Mouse (Mus musculus) brain, embryonic 14.5 days (tissue): ENCODE measurements around the gene Cct5.

Experiments used
- CTCF ChIP-seq: fragments of 200-500 bp; IDR thresholded peaks from 2 replicates; pipeline ENCODE4 v1.5.1; 2012; ENCODE audit warnings: inconsistent platforms, mild to moderate bottlenecking, moderate library complexity, borderline replicate concordance; ENCODE audit not compliant: insufficient read depth, insufficient read length; ENCODE audit errors: extremely low read depth
- POLR2A ChIP-seq: fragments of 200-500 bp; IDR thresholded peaks from 2 replicates; pipeline ENCODE4 v1.6.1; 2012; ENCODE audit warnings: mild to moderate bottlenecking, inconsistent platforms, borderline replicate concordance; ENCODE audit not compliant: poor library complexity, insufficient read depth, insufficient read length, severe bottlenecking; ENCODE audit errors: extremely low read depth

GRCm38 (mm10) chr15:31565786-31566185 is 35.8 kb downstream of the Cct5 start:
- TF ChIP-seq CTCF (no peak), POLR2A (no peak)
